Mouse (Mus musculus): Measurements from ENCODE around the gene 4933428G20Rik.

Gene 4933428G20Rik

DNA sequence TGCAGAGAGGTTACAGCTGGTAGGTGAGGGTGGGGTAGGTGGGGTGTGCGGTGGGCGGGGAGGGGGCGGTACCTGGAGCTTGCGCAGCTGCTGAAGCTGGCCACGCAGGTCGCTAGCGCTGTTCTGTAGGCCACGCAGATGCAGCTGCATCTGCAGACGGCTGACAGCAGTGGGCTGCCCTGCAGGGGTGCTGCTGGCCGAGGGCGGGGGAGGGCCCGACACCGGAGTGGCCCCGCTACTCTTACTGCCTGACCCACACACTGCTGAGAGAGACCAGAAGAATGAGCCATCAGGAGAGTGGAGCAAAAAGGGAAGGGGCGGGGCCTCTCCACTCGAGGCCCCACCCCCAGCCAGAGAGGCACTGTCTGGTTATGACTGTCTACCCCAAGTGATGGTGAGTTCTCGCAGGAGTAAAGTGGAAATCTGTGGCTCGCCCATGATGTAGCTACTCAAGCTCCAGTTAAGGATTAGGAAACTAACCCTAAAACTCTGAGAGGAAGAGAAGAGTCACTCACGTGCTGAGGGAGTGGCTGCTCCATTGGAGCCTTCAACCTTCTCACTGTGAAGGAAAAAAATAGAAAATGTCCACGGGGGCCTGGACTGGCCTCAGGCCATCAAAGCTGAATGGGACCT lies 32.9 kb upstream of the 4933428G20Rik start:
- no peak for DNase-seq

DNA sequence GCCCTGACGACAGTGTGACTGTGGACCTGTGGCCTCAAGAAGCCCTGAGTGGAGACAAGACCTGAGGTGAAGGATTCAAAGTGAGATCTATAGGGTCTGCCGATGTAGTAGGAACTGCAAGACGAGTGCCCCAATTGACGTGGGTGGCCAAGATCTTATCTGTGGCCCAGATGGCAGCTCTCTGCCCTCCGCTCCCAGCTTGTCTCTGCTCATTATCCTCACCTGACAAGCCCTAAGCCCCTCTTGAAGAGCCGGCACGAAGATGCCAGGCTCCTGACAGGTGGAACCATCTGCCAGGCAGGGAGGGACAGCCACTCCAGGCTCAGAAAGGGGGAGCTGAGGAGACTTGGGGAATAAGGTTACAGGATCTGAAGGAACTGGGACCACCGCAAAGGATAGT lies 32.2 kb upstream of the 4933428G20Rik start:
- peak; percentile 85 for DNase-seq

DNA sequence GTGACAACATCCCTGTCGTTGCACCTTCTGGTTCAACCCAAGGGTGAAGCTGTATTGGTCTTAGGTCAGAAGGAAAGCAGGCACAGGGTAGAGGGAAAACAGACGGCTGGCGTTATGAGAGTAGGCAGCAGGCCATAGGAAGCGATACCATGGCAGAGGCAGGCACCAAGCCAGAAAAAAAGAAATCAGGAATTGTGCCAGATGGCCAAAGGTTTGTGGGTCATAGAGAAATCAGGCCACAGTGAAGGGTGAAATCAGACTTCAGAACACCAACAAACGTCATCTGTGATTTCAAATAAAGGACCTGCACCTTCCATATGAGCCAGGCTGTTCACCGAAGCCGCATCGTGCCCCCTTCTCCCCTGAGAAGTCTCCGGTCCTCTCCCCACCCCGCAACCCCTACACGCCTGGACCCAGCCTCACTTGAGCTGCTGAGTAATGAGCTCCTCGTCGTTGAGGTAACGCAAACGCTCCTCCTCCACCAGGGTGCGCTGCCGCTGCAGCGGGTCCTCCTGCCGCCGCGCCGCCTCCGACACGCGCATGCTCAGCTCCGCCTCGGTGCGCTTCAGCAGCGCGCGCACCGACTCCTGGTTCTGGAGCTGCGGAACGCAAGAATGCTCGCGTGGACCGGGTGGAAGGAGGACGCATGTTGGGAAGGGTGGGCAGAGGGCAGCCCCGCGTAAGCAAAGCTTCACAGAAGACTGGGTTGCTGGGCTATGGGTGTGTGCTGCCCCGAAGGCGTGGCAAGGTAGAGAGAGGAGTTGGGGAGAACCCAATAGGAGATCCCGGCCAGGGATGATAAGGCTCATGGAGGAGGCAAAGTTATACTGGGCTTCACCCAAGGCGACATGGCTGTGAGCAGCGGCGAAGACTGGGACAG lies 31.5 kb upstream of the 4933428G20Rik start:
- DNase-seq = peak; percentile 98

DNA sequence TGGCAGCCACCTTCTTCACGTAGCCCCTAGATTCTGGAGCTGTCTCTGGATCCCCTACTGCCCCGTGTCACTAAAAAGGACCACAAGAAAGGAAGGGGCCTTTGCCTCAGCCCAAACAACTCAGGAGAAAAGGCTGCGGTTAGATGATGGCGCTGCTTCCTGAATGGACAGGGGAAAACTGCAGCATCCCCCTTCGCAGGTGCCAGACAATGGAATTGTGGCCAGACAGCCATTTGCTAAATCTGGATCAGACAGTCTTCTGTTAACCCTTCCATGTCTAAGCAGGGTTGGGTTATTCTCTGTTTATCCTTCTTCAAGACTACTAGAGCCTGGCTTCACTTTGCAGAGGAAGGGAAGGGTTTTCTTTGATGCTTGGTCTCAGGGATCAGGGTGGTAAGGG lies 30.8 kb upstream of the 4933428G20Rik start:
- DNase-seq = no peak

DNA sequence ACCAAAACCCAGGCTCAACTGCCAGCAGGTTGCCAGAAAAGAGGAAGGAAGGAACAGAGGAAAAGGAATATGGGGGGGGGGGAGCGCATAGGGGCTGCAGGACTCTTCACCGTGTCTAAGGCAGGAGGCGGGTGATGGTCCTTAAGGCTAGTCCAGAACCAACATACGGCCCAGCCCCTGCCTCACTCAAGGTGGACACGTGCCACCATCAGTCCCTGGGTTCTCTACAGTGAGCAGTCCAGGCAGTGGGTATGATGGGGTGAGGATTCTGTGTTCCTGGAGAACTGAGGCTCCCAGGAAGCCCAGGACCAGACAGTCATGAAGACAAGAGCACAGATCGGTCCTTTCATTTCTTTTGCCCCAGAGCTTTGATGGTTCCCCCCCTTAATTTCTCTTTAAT lies 29.9 kb upstream of the 4933428G20Rik start:
- DNase-seq = no peak

DNA sequence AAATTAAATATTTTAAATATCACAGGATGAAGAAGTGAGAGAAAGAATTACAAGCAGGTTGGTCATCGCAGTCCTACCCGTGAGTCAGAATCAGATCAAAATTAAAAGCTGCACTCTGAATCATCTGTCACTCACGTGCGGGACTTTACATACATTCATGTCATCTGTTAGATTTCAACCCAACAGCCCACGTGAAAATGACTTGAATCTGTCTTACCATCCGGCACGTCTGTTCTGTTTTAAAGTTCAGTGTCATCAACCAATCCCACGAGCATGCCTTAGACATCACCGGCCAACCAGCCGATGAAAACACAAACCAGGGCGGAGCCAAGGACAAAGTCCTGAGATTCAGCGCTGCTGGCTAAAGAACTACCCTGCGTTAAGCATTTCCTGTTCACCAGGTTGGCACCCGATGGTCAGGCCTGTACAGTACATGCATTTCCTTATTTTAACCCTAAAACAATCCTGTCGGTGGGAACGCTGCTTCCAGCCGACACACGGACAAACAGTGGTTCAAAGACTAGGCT lies 28.2 kb upstream of the 4933428G20Rik start:
- DNase-seq = no peak

DNA sequence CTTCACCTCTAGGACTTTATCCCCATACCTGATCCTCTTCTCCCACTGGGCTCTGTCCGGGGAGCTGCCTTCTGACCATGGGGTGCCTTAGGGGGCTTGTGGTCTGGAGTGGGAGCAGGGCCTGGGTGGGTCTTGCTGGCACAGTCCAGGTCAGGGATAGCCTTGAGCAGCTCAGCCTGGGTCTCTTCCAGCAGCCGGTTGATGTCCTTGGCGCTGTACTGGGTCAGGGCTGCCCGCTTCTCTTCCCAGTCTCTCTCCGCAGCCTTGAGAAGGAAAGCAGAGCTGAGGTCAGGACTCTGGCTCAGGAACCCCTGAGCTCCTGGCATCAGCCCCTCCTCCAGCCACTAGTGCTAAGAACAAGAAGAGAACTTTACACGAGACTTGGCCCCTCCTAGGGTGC lies 25.2 kb upstream of the 4933428G20Rik start:
- no peak for DNase-seq

DNA sequence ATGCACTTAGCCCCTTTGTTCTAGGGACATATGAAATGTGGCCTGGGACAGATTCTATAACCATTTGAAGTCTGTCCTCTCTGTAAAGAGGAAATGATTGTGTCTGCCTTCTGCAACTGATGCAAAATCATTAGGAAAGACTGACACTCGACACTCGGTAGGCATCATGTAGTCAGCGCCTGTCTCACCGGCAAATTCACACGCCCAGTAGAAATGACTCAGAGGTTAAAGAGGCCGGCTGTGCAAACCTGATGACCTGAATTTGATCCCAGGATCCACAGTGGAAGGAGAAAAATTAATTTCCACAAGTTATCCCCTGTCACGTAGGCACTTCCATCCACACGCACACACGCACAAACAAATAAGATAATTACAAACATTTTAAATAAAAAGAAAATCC lies 24.2 kb upstream of the 4933428G20Rik start:
- DNase-seq = no peak

DNA sequence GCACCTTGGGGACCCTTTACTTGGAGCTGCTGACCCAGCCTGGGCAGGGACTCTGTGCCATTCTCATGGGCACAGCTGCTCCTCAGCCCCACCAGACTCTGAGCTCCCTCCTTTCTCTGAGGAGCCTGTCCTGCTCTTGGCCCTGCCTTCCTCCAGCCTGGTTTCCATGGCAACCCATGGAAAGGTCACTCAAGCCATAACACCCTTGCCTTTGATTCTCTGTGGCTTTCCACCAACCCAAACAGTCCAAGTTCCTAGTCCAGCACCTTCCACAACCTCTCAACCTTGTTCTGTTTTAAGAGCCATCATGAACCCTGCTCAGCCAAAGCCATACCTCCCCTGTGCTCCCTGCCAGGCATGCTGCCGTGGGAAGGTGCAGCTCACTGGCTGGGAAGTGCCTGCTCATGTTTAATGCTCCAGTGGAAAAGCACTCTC lies 23.7 kb upstream of the 4933428G20Rik start:
- DNase-seq = peak; percentile 92

DNA sequence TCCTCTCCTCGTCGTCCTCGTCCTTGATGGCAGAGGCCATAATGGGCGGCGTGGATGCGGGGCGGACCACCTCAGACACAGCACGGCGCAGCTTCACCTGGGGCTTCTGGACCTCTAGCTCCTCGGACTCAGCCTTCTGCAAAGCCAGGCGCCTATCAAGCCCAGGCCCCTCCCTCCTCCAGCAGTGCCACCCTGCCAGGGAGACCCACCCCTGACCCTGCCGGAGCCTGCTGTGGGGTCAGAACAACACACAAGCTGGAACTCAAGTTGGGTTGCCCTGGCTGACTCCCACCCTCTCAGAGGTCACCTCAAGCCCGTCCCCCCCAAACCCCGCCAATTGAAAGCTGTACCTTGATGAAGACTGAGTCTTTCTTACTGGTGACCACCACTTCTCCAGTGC lies 23.0 kb upstream of the 4933428G20Rik start:
- DNase-seq = no peak

DNA sequence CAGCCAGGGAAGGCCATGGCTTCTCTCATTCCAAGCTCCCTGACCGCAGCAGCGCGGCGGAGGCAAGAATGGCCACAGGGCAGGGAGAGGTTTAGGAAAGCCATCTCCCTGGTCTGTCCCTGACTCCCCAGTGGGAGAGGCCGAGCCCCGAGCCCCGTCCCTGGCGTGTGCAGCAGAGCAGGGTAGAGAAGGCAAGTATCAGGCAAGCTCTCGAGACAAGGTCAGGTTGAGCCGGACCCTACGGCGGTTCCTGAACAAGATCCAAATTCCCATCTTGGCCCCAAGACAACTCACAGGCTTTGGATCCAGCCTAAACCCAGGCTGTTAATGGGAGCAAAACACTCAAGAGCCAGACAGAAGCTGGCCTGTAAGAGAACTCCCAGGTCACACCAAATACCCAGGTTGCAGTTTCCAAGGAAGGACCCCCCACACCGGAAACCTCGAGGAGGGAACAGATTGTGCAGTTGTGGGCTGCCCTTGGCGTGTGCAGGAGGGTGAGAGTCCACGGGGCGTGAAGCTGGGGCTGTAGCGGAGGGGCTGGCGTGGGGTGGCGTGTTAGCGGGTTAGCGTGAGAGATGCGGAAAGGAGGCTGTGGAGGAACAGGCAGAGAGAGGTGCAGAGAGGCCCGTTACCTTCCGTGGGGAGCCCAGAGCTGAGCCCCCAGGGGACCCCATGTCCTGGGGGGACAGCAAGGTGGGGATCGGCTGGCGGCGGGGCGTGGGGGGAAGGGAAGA lies 21.8 kb upstream of the 4933428G20Rik start:
- DNase-seq = no peak

DNA sequence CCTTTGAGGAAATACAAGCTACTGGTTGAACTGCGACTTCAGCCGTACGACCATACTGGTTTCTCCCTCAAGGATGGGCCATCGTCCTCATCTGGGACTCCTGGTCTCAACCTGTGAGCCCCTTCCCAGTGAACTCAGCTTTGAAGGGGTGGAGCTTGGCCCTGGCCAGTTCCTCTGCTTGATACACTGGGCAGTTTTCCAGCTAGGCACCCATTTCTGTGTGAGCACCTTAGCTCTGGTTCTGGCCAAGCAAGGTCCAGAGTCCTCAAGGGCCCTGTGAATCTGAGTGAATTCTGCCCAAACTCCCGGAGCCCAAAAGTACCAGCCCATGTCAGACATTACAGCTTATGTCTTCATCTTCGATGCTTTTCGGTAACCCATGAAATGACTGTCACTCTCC lies 20.4 kb upstream of the 4933428G20Rik start:
- no peak for DNase-seq

DNA sequence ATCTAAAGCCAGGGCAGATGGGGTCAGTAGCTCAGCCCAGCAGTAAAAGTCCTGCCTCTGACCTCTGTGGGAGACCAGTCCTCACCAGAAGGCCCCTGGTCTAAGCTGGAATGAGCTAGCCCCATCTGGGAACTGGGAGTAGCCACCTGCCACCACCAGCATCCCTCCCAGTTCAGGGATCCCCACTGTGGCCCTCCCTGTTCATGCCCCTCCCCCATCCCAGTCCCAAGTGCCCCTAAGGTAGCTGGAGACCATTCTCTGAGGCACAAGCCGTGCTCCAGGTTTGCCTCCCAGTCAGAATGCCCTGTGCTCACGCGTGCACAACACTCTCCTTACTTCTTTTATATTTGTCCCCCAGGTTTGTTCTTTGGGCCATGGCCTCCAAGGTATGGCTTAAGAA lies 12.9 kb upstream of the 4933428G20Rik start:
- DNase-seq = peak; percentile 90

DNA sequence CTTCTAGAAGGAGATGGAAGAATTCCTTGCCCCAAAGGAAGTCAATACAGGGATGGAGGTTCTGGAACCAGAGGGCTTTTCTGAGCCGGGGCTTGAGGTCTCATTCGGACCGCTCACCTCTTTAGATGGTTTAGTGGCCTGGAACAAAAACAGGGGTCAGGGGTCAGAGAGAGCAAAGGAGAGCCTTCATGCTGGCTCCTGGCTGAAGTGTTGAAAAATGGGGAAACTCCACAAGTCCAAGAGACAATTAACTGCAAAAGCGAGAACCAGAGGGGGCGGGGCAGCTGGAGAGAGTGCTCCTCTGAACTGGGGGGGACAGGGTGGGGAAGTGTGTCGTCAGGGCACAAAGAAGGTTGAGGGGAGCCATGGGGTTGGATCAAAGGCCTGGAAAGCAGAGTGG lies 12.4 kb upstream of the 4933428G20Rik start:
- no peak for DNase-seq

DNA sequence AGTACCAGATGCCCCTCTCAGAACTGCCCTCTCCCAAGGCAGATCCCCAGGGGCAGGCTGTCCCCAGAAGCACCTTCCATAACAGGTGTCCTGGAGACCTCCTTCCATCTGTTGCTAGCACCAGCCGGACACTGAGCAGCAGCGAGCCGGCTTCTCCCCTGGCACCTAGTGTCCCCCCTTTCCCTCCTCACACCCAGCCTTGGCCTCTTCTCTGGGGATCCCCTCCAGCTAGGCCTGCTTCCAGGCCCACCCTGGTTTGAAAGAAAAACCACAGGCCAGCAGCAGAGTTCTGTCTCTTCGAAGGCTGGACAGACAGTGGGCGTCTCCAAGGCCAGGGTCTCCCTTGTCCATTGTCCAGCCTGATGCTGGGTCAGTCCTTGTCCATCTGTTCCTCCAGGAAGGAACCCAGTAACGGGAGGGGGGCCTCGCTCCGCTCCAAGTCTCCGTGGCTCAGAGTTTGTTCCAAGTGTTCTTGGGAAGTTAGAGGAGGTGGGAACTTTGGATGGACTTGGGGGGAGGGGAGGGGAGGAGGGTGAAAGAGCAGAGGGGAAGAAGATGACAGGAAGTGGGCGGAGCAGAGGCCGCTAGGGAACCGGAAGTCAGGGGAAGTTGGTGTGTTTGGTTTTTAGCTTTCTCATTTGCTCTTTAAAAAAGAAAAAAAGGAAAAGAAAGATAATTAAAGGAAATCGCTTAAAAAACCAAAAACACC lies 11.7 kb upstream of the 4933428G20Rik start:
- DNase-seq = peak; percentile 98

DNA sequence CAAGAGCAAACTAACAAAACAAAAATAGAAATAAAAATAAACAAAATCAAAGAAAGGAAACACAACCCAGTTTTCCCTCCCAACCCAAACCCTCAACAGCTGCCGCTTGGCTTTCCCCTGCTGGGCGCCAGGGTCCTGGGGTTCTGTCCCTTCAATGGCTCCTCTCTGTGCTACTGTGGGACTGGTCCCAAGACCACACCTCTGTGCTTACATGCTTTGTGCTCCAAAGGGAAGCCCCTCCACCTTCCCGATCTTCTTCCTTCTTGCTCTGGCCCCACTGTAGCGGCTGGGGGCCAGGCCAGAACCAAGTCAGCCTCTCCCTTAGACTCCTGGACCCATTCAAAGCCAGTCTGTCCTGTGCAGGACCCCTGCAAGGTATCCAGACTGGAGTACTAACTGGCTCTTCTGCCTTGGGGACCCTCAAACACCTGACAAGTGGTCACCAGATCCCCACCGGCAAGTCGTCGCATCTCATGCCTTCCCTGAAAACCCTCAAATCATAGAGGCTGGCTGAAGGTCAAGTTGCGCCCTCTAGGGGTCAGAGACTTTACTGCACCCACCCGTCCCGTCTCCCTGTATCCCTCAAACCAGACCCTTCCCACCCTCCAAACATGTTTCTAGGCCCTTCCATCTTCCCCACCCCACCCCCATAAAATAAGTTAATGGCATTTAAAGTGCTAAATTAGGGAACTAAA lies 11.0 kb upstream of the 4933428G20Rik start:
- DNase-seq = peak; percentile 95

DNA sequence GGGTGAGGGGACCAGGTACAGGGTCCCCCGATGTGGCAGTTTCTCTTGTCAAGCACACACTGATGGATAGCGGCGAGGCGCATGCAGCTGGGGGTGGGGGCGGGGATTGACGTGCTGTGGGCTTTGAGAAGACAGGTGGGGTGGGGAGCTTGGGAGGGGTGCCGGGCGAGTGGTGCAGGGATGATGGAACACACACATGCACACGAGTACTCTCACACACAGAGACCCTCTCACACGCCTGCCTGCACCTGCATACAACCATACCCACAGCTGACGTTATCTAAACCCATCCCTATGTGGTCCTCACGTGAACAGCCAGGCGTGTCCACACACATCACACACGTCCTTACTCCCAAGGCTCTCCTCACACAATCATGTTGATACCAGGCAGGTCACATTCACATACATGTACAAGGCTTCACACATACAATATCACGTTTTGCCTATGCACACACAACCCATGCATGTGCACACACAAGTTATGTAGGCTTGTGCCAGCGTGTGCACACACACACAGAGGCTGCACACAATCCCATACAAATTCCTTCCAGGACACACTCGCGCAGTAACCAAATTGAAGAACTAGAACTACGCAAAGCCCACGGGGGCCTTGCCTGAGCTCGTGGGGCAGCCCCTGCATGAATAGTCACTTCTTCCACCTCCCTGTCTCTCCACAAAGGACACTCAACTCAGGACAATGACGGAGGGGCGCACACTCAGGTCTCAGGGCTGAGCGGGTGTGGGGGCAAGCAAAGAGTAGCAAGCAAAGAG lies 9.8 kb upstream of the 4933428G20Rik start:
- DNase-seq = no peak

DNA sequence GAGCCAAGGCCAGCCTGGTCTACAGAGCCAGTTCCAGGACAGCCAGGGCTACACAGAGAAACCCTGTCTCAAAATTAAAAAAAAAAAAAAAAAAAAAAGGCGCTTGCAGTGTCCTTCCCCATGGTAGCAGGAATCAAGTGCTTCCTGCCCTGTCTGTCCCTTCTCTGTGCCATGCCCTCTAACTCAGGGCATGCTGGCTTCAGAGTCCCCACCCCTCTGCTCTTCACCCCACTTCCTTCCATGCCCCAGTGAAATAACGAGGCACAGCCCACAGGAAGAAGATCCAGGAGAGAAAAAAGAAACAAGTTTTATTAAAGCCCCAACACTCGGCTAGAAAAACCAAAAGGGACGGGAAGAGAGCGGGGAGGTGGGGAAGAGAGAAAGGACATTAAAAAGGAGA lies 8.9 kb upstream of the 4933428G20Rik start:
- no peak for DNase-seq

DNA sequence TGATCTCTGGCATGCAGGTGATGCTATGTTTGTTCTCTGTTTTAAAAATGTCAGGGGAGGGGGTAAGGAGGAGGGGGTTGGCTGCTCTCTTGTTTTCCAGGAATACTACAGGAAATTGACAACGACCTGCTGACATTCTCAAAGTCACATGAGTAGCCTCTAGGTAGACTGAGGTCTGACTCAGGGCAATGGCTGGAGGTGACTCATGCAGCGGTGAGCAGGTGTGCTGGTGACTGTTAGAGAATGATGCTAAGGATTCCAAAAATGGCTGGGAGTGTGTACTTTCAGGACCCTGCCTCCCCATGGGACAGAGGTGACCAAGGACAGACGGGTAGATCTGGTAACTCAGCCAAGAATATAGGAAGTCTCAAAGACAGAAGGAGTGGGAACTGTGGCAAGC lies 8.1 kb upstream of the 4933428G20Rik start:
- DNase-seq = no peak

DNA sequence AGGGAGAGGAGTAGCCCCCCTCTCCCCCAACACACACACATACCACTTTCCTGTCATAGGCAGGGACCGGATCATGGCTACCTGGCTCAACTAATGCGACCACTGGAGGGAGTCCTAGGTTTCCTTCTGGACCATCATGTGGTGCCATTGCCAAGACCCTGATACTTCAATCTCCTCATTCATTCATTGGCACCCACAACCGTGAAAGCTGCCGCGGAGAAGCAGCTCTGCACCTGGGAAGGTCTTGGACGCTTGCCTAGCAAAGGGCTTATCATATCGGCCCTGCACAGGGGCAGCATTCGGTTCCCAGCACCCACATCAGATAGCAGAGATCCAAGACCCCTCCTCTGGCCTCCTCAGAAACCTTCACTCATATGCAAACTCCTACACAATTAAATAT lies 6.2 kb upstream of the 4933428G20Rik start:
- no peak for DNase-seq

DNA sequence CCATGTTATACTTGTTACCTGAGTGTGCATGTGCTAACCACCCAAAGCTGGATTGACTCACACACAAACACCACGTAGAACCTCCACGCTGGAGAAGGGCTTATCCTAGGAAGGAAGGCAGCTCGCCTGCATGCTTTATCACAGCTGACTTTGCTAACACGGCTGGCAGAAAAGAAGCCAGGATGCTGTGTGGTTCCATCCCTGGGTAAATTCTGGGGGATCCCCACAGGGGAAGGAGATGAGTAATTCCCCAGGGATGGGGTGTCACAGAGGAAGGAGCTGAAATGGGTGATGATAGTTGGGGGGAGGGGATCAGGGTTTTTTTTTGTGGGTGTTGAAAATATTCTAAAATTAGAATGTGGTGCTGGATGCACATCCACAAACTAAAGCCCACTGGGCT lies 5.6 kb upstream of the 4933428G20Rik start:
- no peak for DNase-seq

Data from heart, adult 11 months (tissue).